Mouse (Mus musculus) heart, adult 18-20 months (tissue): ENCODE data around the gene Ppp1r35. TPM values are rescaled to one million over a fixed set of nuclear protein-coding genes. Genes with fewer than 3 reads are reported as not detected.

Experiments
- DNase-seq, 2 experiments: peaks; one replicate each; pipeline ENCODE4 v3.0.0; 2021 to 2022; ENCODE audit warnings: mixed read lengths in 1 of 2
- total RNA-seq, 2 experiments: library from RNA; stranded (reverse); gene quantifications; 2 replicates each; pipeline ENCODE4 v1.2.3; 2021

Gene Ppp1r35
- total RNA-seq, 2 experiments from 2014 or later, result 9.9 to 12.0 TPM

- DNase-seq, result no peak
Measured at GRCm38 (mm10) chr5:137826421-137826820, 47.8 kb downstream of the Ppp1r35 start.

GRCm38 (mm10) chr5:137828694-137829093, 50.0 kb downstream of the Ppp1r35 start:
- DNase-seq, result no peak

Other genes with a start within 250 kb of the Ppp1r35 start
- gene Epo, start 245.6 kb upstream of the Ppp1r35 start, total RNA-seq, result not detected
- gene Gnb2, start 245.3 kb upstream of the Ppp1r35 start, total RNA-seq, result 100 to 1,000 TPM; 233 to 247 TPM
- not detected for gene Actl6b, start 225.3 kb upstream of the Ppp1r35 start, total RNA-seq
- not detected for gene Tfr2, start 209.0 kb upstream of the Ppp1r35 start, total RNA-seq
- gene Mospd3, start 177.8 kb upstream of the Ppp1r35 start, total RNA-seq, result 10 to 100 TPM in 1 of 2 experiments, 1 to 10 TPM in 1; 9.1 to 14.1 TPM
- gene Pcolce, start 165.1 kb upstream of the Ppp1r35 start, total RNA-seq, result 10 to 100 TPM; 43.9 to 47.5 TPM
- under 1 TPM; 0.32 to 0.44 TPM for gene Fbxo24, start 149.8 kb upstream of the Ppp1r35 start, total RNA-seq
- gene Lrch4, start 149.7 kb upstream of the Ppp1r35 start, total RNA-seq, result 10 to 100 TPM; 17.5 to 19.1 TPM
- gene Gm20605, start 149.7 kb upstream of the Ppp1r35 start, total RNA-seq, result 1 to 10 TPM; 2.9 to 4.2 TPM
- gene Sap25, start 137.5 kb upstream of the Ppp1r35 start, total RNA-seq, result 1 to 10 TPM; 2.2 to 2.6 TPM
- 1 to 10 TPM in 1 of 2 experiments, under 1 TPM in 1; 0.87 to 1.5 TPM for gene Irs3, start 133.1 kb upstream of the Ppp1r35 start, total RNA-seq
- gene Agfg2, start 94.1 kb upstream of the Ppp1r35 start, total RNA-seq, result 10 to 100 TPM; 16.9 to 23.0 TPM
- gene Nyap1, start 37.2 kb upstream of the Ppp1r35 start, total RNA-seq, result 1 to 10 TPM in 1 of 2 experiments, under 1 TPM in 1; 0.79 to 1.1 TPM
- gene Tsc22d4, start 33.1 kb upstream of the Ppp1r35 start, total RNA-seq, result 100 to 1,000 TPM; 240 to 253 TPM
- gene Mepce, start 8.8 kb downstream of the Ppp1r35 start, total RNA-seq, result 10 to 100 TPM; 24.2 to 28.7 TPM
- gene Zcwpw1, start 8.9 kb downstream of the Ppp1r35 start, total RNA-seq, result under 1 TPM; 0.22 to 0.72 TPM
- 1 to 10 TPM; 1.5 to 1.7 TPM for gene Pilra, start 57.4 kb downstream of the Ppp1r35 start, total RNA-seq
- 1 to 10 TPM; 1.3 to 2.3 TPM for gene Pilrb1, start 79.3 kb downstream of the Ppp1r35 start, total RNA-seq
- gene Pilrb2, start 93.0 kb downstream of the Ppp1r35 start, total RNA-seq, result under 1 TPM in 1 of 2 experiments, not detected in 1; 0.74 TPM
- gene Cyp3a13, start 142.8 kb downstream of the Ppp1r35 start, total RNA-seq, result under 1 TPM; 0.21 to 0.25 TPM
- gene Gjc3, start 184.2 kb downstream of the Ppp1r35 start, total RNA-seq, result under 1 TPM; 0.15 to 0.26 TPM
- gene Azgp1, start 202.7 kb downstream of the Ppp1r35 start, total RNA-seq, result not detected
- not detected for gene Smok3a, start 242.4 kb downstream of the Ppp1r35 start, total RNA-seq
- not detected for gene Smok3b, start 242.6 kb downstream of the Ppp1r35 start, total RNA-seq